Mouse (Mus musculus): ENCODE measurements around the gene C1qa. TPM values are rescaled to one million over a fixed set of nuclear protein-coding genes. Genes with fewer than 3 reads are reported as not detected.

Gene C1qa
- total and polyA plus RNA-seq, 3 experiments, result 0.12 TPM; not detected in 2

DNA sequence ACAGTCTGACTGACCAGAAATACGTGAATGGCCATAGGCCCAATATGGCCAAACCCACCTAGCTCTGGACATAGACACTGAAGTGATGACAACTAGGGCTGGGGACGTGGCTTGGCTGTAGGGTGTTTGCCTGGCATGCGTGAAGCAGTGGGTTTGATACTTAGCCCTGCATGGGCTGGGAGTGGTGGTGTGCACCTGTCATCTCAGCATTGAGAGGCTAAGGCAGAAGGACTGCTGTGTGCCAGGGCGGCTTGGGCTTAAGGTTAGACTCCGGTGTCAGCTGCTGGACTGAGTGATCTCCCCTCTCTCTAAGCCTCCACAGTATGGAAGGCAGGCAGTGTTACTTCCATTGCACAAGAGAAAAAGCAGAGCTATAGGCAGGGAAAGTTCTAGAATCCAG is 39.3 kb upstream of the C1qa start:
- no peaks in the 10 kb centered on the region for H3K36me3 ChIP-seq (ENCODE audit: control insufficient read depth in 1 of 2, insufficient read depth in 2 of 2, low read length in 2 of 2)
- H3K9me3 ChIP-seq (replicated peaks; ENCODE audit: insufficient read depth, low read length), result no peaks in the 10 kb centered on the region
- no peak overlapping the region for H3K4me3 ChIP-seq (ENCODE audit: control insufficient read depth in 1 of 2, insufficient read depth in 1 of 2, low read depth in 2 of 2, low read length in 2 of 2)
- peaks cover 0 to 1% of the 10 kb centered on the region in 2 experiments; a peak in 1 of 4 replicates for H3K27me3 ChIP-seq (ENCODE audit: control insufficient read depth in 1 of 2, insufficient read depth in 2 of 2, low read length in 2 of 2)
- H3K79me2 ChIP-seq (ENCODE audit: control insufficient read depth, insufficient read depth, low read length, poor library complexity), result no peaks in the 10 kb centered on the region
- TF ChIP-seq POLR2A (IDR thresholded peaks at IDR 0.05; ENCODE audit: control insufficient read depth in 1 of 2, insufficient read depth in 1 of 2, low read depth in 1 of 2, low read length in 2 of 2, poor library complexity in 1 of 2) (no peak), MXI1 (IDR thresholded peaks at IDR 0.05; ENCODE audit: low read depth, low read length) (no peak), SMC3 (IDR thresholded peaks at IDR 0.05; ENCODE audit: low read depth, low read length) (no peak), NELFE (IDR thresholded peaks at IDR 0.05; ENCODE audit: low read depth, low read length) (no peak), MAX (IDR thresholded peaks at IDR 0.05; ENCODE audit: low read length) (no peak), KAT2A (conservative IDR thresholded peaks at IDR 0.05; ENCODE audit: low read depth, low read length) (no peak), NRF1 (IDR thresholded peaks at IDR 0.05; ENCODE audit: insufficient read depth, low read depth, low read length, poor library complexity, severe bottlenecking) (no peak), TBP (IDR thresholded peaks at IDR 0.05; ENCODE audit: low read depth, low read length) (no peak), ZNF384 (IDR thresholded peaks at IDR 0.05; ENCODE audit: low read depth, low read length) (no peak), USF1 (IDR thresholded peaks at IDR 0.05; ENCODE audit: low read depth, low read length) (no peak), RCOR1 (IDR thresholded peaks at IDR 0.05; ENCODE audit: low read depth, low read length) (no peak), MYB (IDR thresholded peaks at IDR 0.05; ENCODE audit: low read depth, low read length) (no peak), EP300 (IDR thresholded peaks at IDR 0.05; ENCODE audit: low read depth in 1 of 2, low read length in 2 of 2) (no peak)
- H3K27ac ChIP-seq (ENCODE audit: control insufficient read depth, low read depth, low read length), result no peak overlapping the region
- no peak for DNase-seq (ENCODE audit: low read depth, low spot score)
- no peak overlapping the region for H3K9ac ChIP-seq (ENCODE audit: control insufficient read depth, low read depth, low read length, poor library complexity, severe bottlenecking)
- H3K4me1 ChIP-seq (ENCODE audit: control insufficient read depth in 1 of 2, insufficient read depth in 2 of 2, low read length in 2 of 2), result no peaks in the 10 kb centered on the region

DNA sequence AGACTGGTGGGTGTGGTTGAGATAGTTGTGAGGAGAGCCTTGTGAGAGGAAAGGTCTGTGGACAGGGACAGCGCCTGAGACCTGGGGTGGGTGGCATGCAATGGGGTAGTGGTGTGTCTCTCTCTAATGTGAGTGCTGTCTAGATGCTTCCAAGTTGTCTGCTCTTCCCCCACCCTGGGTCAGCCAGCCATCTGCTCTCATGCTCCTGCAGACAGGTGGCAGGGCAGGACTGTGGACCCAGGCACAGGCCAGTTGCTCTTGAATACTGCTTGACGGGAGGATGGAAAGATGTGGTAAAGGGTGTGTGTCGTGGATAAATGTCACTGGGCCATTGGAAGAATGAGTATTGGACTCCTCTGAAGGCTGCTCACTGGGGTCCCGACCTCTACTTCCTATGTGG is 38.7 kb upstream of the C1qa start:
- no peak overlapping the region for H3K27ac ChIP-seq (ENCODE audit: control insufficient read depth, low read depth, low read length)
- H3K4me3 ChIP-seq (ENCODE audit: control insufficient read depth in 1 of 2, insufficient read depth in 1 of 2, low read depth in 2 of 2, low read length in 2 of 2), result no peak overlapping the region
- H3K9me3 ChIP-seq (replicated peaks; ENCODE audit: insufficient read depth, low read length), result no peaks in the 10 kb centered on the region
- peaks cover 0 to 1% of the 10 kb centered on the region in 2 experiments; a peak in 1 of 4 replicates for H3K27me3 ChIP-seq (ENCODE audit: control insufficient read depth in 1 of 2, insufficient read depth in 2 of 2, low read length in 2 of 2)
- no peaks in the 10 kb centered on the region for H3K79me2 ChIP-seq (ENCODE audit: control insufficient read depth, insufficient read depth, low read length, poor library complexity)
- TF ChIP-seq POLR2AphosphoS5 (IDR thresholded peaks at IDR 0.05; ENCODE audit: borderline replicate concordance, low read depth, low read length) (no peak), MXI1 (IDR thresholded peaks at IDR 0.05; ENCODE audit: low read depth, low read length) (no peak), ZNF384 (IDR thresholded peaks at IDR 0.05; ENCODE audit: low read depth, low read length) (no peak), RAD21 (IDR thresholded peaks at IDR 0.05; ENCODE audit: low read depth, low read length) (no peak), GABPA (IDR thresholded peaks at IDR 0.05; ENCODE audit: low read depth, low read length) (no peak), USF2 (IDR thresholded peaks at IDR 0.05; ENCODE audit: borderline replicate concordance in 1 of 2, insufficient read depth in 1 of 2, low read depth in 1 of 2, low read length in 2 of 2) (no peak), TCF12 (IDR thresholded peaks at IDR 0.05; ENCODE audit: low read depth, low read length) (no peak), MAZ (IDR thresholded peaks at IDR 0.05; ENCODE audit: low read depth, low read length) (no peak), ZC3H11A (IDR thresholded peaks at IDR 0.05; ENCODE audit: low read depth, low read length) (no peak), JUND (IDR thresholded peaks at IDR 0.05; ENCODE audit: low read depth, low read length) (no peak), NELFE (IDR thresholded peaks at IDR 0.05; ENCODE audit: low read depth, low read length) (no peak), E2F4 (IDR thresholded peaks at IDR 0.05; ENCODE audit: borderline replicate concordance, low read depth, low read length) (no peak), SMC3 (IDR thresholded peaks at IDR 0.05; ENCODE audit: low read depth, low read length) (no peak), CTCF (IDR thresholded peaks at IDR 0.05 in 2 of 3, conservative IDR thresholded peaks at IDR 0.05 in 1 of 3; ENCODE audit: control insufficient read depth in 1 of 3, insufficient read depth in 1 of 3, low read depth in 2 of 3, low read length in 3 of 3, poor library complexity in 1 of 3, severe bottlenecking in 1 of 3) (no peak), MYC (IDR thresholded peaks at IDR 0.05; ENCODE audit: low read depth, low read length) (no peak), POLR2AphosphoS2 (IDR thresholded peaks at IDR 0.05; ENCODE audit: low read length) (no peak), BHLHE40 (IDR thresholded peaks at IDR 0.05; ENCODE audit: borderline replicate concordance, low read depth, low read length) (no peak), EP300 (IDR thresholded peaks at IDR 0.05; ENCODE audit: low read depth in 1 of 2, low read length in 2 of 2) (no peak), CHD2 (IDR thresholded peaks at IDR 0.05; ENCODE audit: low read length) (no peak)
- no peaks in the 10 kb centered on the region for H3K4me1 ChIP-seq (ENCODE audit: control insufficient read depth in 1 of 2, insufficient read depth in 2 of 2, low read length in 2 of 2)
- no peak for DNase-seq (ENCODE audit: low read depth, low spot score)
- H3K9ac ChIP-seq (ENCODE audit: control insufficient read depth, low read depth, low read length, poor library complexity, severe bottlenecking), result no peak overlapping the region
- no peaks in the 10 kb centered on the region for H3K36me3 ChIP-seq (ENCODE audit: control insufficient read depth in 1 of 2, insufficient read depth in 2 of 2, low read length in 2 of 2)

Data from MEL (cell line).